Mouse (Mus musculus): Measurements from ENCODE around the gene Bnc2. TPM values are rescaled to one million over a fixed set of nuclear protein-coding genes. Genes with fewer than 3 reads are reported as not detected.

Gene Bnc2
- polyA plus RNA-seq, 1 experiment from 2014 or later = 11.0 TPM

- Histone ChIP-seq H3K9ac (no peak overlapping the region), H3K4me3 (no peak overlapping the region), H3K9me3 (no peaks in the 10 kb centered on the region), H3K4me2 (no peak overlapping the region), H3K27me3 (no peaks in the 10 kb centered on the region), H3K36me3 (no peaks in the 10 kb centered on the region), H3K4me1 (replicated peaks) (no peaks in the 10 kb centered on the region), H3K27ac (no peak overlapping the region)
- ATAC-seq (ENCODE audit: low FRiP score) = no peak
- 67% methylated on average over 2 of the region's 2 CpGs for WGBS
Observed at GRCm38 (mm10) chr4:84472643-84473042, 202.4 kb downstream of the Bnc2 start.

- H3K36me3 ChIP-seq = no peaks in the 10 kb centered on the region
- H3K27ac ChIP-seq = no peak overlapping the region
- no peaks in the 10 kb centered on the region for H3K27me3 ChIP-seq
- ATAC-seq (ENCODE audit: low FRiP score) = no peak
- no peaks in the 10 kb centered on the region for H3K4me1 ChIP-seq (replicated peaks)
- H3K4me3 ChIP-seq = no peak overlapping the region
- H3K4me2 ChIP-seq = no peak overlapping the region
- no peaks in the 10 kb centered on the region for H3K9me3 ChIP-seq
- H3K9ac ChIP-seq = no peak overlapping the region
- 88% methylated on average over 6 of the region's 6 CpGs for WGBS
Observed at GRCm38 (mm10) chr4:84470106-84470885, 204.8 kb downstream of the Bnc2 start.

- 91% methylated on average over 4 of the region's 4 CpGs for WGBS
- no peak for ATAC-seq (ENCODE audit: low FRiP score)
- Histone ChIP-seq H3K9ac (no peak overlapping the region), H3K4me2 (no peak overlapping the region), H3K4me1 (replicated peaks) (no peaks in the 10 kb centered on the region), H3K9me3 (no peaks in the 10 kb centered on the region), H3K36me3 (no peaks in the 10 kb centered on the region), H3K27ac (no peak overlapping the region), H3K4me3 (no peak overlapping the region), H3K27me3 (no peaks in the 10 kb centered on the region)
Observed at GRCm38 (mm10) chr4:84469400-84469799, 205.7 kb downstream of the Bnc2 start.

- Histone ChIP-seq H3K27me3 (no peaks in the 10 kb centered on the region), H3K4me1 (replicated peaks) (no peaks in the 10 kb centered on the region), H3K4me3 (no peak overlapping the region), H3K27ac (no peak overlapping the region), H3K9me3 (no peaks in the 10 kb centered on the region), H3K36me3 (no peaks in the 10 kb centered on the region), H3K4me2 (no peak overlapping the region), H3K9ac (no peak overlapping the region)
- no peak for ATAC-seq (ENCODE audit: low FRiP score)
- WGBS = 87% methylated on average over 3 of the region's 3 CpGs
Observed at GRCm38 (mm10) chr4:84467722-84468121, 207.4 kb downstream of the Bnc2 start.

- no peak overlapping the region for H3K9ac ChIP-seq
- H3K4me2 ChIP-seq = no peak overlapping the region
- ATAC-seq (ENCODE audit: low FRiP score) = no peak
- H3K9me3 ChIP-seq = no peaks in the 10 kb centered on the region
- peaks cover 18% of the 10 kb centered on the region for H3K4me1 ChIP-seq (replicated peaks)
- H3K36me3 ChIP-seq = no peaks in the 10 kb centered on the region
- no peak overlapping the region for H3K4me3 ChIP-seq
- H3K27me3 ChIP-seq = no peaks in the 10 kb centered on the region
- no peak overlapping the region for H3K27ac ChIP-seq
- WGBS = 86% methylated on average over 3 of the region's 3 CpGs
Observed at GRCm38 (mm10) chr4:84458218-84458560, 216.9 kb downstream of the Bnc2 start.

- Histone ChIP-seq H3K9ac (no peak overlapping the region), H3K4me1 (replicated peaks) (peaks cover 18% of the 10 kb centered on the region), H3K27me3 (no peaks in the 10 kb centered on the region), H3K9me3 (no peaks in the 10 kb centered on the region), H3K4me2 (no peak overlapping the region), H3K36me3 (no peaks in the 10 kb centered on the region), H3K27ac (no peak overlapping the region), H3K4me3 (no peak overlapping the region)
- 77% methylated on average over 10 of the region's 10 CpGs for WGBS
- ATAC-seq (ENCODE audit: low FRiP score) = no peak
Observed at GRCm38 (mm10) chr4:84457512-84458217, 217.4 kb downstream of the Bnc2 start.

- H3K9me3 ChIP-seq = no peaks in the 10 kb centered on the region
- H3K4me1 ChIP-seq (replicated peaks) = peaks cover 18% of the 10 kb centered on the region
- no peak overlapping the region for H3K9ac ChIP-seq
- ATAC-seq (ENCODE audit: low FRiP score) = no peak
- peak overlapping the region; percentile 45 for H3K27ac ChIP-seq
- no peak overlapping the region for H3K4me2 ChIP-seq
- 73% methylated on average over 5 of the region's 5 CpGs for WGBS
- no peaks in the 10 kb centered on the region for H3K27me3 ChIP-seq
- H3K4me3 ChIP-seq = no peak overlapping the region
- no peaks in the 10 kb centered on the region for H3K36me3 ChIP-seq
Observed at GRCm38 (mm10) chr4:84456853-84457249, 218.2 kb downstream of the Bnc2 start.

GRCm38 (mm10) chr4:84456198-84456852, 218.8 kb downstream of the Bnc2 start:
- Histone ChIP-seq H3K4me2 (peak overlapping the region; percentile 23; the same call in 1 of the 2 replicates), H3K27me3 (no peaks in the 10 kb centered on the region), H3K27ac (peak overlapping the region; percentile 45), H3K9me3 (no peaks in the 10 kb centered on the region), H3K4me1 (replicated peaks) (peaks cover 18% of the 10 kb centered on the region), H3K9ac (no peak overlapping the region), H3K4me3 (no peak overlapping the region), H3K36me3 (no peaks in the 10 kb centered on the region)
- WGBS = 55% methylated on average over 16 of the region's 16 CpGs
- ATAC-seq (ENCODE audit: low FRiP score) = no peak

- no peaks in the 10 kb centered on the region for H3K36me3 ChIP-seq
- no peak overlapping the region for H3K4me2 ChIP-seq
- no peak overlapping the region for H3K9ac ChIP-seq
- H3K27ac ChIP-seq = no peak overlapping the region
- peaks cover 18% of the 10 kb centered on the region for H3K4me1 ChIP-seq (replicated peaks)
- no peak for ATAC-seq (ENCODE audit: low FRiP score)
- H3K9me3 ChIP-seq = no peaks in the 10 kb centered on the region
- 51% methylated on average over 3 of the region's 3 CpGs for WGBS
- no peaks in the 10 kb centered on the region for H3K27me3 ChIP-seq
- H3K4me3 ChIP-seq = no peak overlapping the region
Observed at GRCm38 (mm10) chr4:84454493-84454892, 220.6 kb downstream of the Bnc2 start.

- Histone ChIP-seq H3K4me2 (no peak overlapping the region), H3K9ac (no peak overlapping the region), H3K9me3 (no peaks in the 10 kb centered on the region), H3K27ac (no peak overlapping the region), H3K4me3 (no peak overlapping the region), H3K27me3 (no peaks in the 10 kb centered on the region), H3K36me3 (no peaks in the 10 kb centered on the region), H3K4me1 (replicated peaks) (peaks cover 18% of the 10 kb centered on the region)
- WGBS = 73% methylated on average over 4 of the region's 4 CpGs
- ATAC-seq (ENCODE audit: low FRiP score) = no peak
Observed at GRCm38 (mm10) chr4:84453586-84453985, 221.5 kb downstream of the Bnc2 start.

GRCm38 (mm10) chr4:84452642-84453041, 222.4 kb downstream of the Bnc2 start:
- Histone ChIP-seq H3K4me1 (replicated peaks) (peaks cover 18% of the 10 kb centered on the region), H3K27me3 (no peaks in the 10 kb centered on the region), H3K9ac (no peak overlapping the region), H3K4me2 (no peak overlapping the region), H3K4me3 (no peak overlapping the region), H3K36me3 (no peaks in the 10 kb centered on the region), H3K9me3 (no peaks in the 10 kb centered on the region), H3K27ac (no peak overlapping the region)
- 87% methylated on average over 3 of the region's 3 CpGs for WGBS
- no peak for ATAC-seq (ENCODE audit: low FRiP score)

GRCm38 (mm10) chr4:84449246-84450005, 225.6 kb downstream of the Bnc2 start:
- Histone ChIP-seq H3K36me3 (no peaks in the 10 kb centered on the region), H3K4me2 (no peak overlapping the region), H3K4me1 (replicated peaks) (peaks cover under 1% of the 10 kb centered on the region; the same call in 1 of the 2 replicates), H3K4me3 (no peak overlapping the region), H3K9me3 (no peaks in the 10 kb centered on the region), H3K27me3 (no peaks in the 10 kb centered on the region), H3K9ac (no peak overlapping the region), H3K27ac (no peak overlapping the region)
- WGBS = 78% methylated on average over 7 of the region's 7 CpGs
- no peak for ATAC-seq (ENCODE audit: low FRiP score)

All from hindbrain, embryonic 13.5 days (tissue).